Comparison of ENCODE assay signal across 16 mouse cellular contexts in genomic region chr19:10681571-10681970, GRCm38 (mm10). TPM values are rescaled to one million over a fixed set of nuclear protein-coding genes. Genes with fewer than 3 reads are reported as not detected.
"Had no signal": no experiment of that assay in that cellular context is flagged by ENCODE, and none has a peak within 500 bp of the region (broad histone marks: within the 10 kb centered on the region; RNA-seq: fewer than 3 reads in every experiment).

No protein-coding gene starts in this region.

- DNase-seq: kidney, adult 9 months; kidney, postnatal 10 days; liver, embryonic 13.5 days; lung, adult 18-20 months; lung, postnatal 14 days; thymus, adult 18-20 months; thymus, postnatal 14 days had no signal

- H3K4me1 ChIP-seq: midbrain, embryonic 13.5 days; neural tube, embryonic 12.5 days had no signal

- H3K4me2 ChIP-seq: limb, embryonic 15.5 days; liver, embryonic 13.5 days; midbrain, embryonic 13.5 days; neural tube, embryonic 12.5 days had no signal

- H3K27ac ChIP-seq: left cerebral cortex, adult 2 months; limb, embryonic 15.5 days; liver, embryonic 13.5 days; midbrain, embryonic 13.5 days; neural tube, embryonic 12.5 days had no signal

- H3K36me3 ChIP-seq: limb, embryonic 15.5 days; liver, embryonic 13.5 days; midbrain, embryonic 13.5 days; neural tube, embryonic 12.5 days had no signal

- ATAC-seq: midbrain, embryonic 13.5 days had no signal

- H3K4me3 ChIP-seq: left cerebral cortex, adult 2 months; limb, embryonic 15.5 days; liver, embryonic 13.5 days; midbrain, embryonic 13.5 days; neural tube, embryonic 12.5 days had no signal

- H3K9ac ChIP-seq: limb, embryonic 15.5 days; liver, embryonic 13.5 days; midbrain, embryonic 13.5 days; neural tube, embryonic 12.5 days had no signal

- H3K9me3 ChIP-seq: limb, embryonic 15.5 days; liver, embryonic 13.5 days; midbrain, embryonic 13.5 days; neural tube, embryonic 12.5 days had no signal

- H3K27me3 ChIP-seq: limb, embryonic 15.5 days; liver, embryonic 13.5 days; midbrain, embryonic 13.5 days; neural tube, embryonic 12.5 days had no signal

RNA-seq across cellular contexts. Expression of gene Pga5, which starts 3.7 kb away (rescaled TPM):
- total RNA-seq: layer of hippocampus, postnatal 25 days; left cerebral cortex, adult 2 months; left cerebral cortex, postnatal 14 days; monocyte, adult 5-6 weeks; neutrophil, adult 5-6 weeks had no signal
- polyA plus RNA-seq: limb, embryonic 11.5 days; limb, embryonic 15.5 days; liver, embryonic 13.5 days; midbrain, embryonic 13.5 days; neural tube, embryonic 12.5 days had no signal

RNA-seq across cellular contexts. Expression of gene Vwce, which starts 47.6 kb away (rescaled TPM):
- total RNA-seq: monocyte, adult 5-6 weeks; neutrophil, adult 5-6 weeks had no signal

RNA-seq across cellular contexts. Expression of gene Cd5, which starts 57.2 kb away (rescaled TPM):
- polyA plus RNA-seq: limb, embryonic 11.5 days; liver, embryonic 13.5 days had no signal
